Mouse (Mus musculus) midbrain, embryonic 13.5 days (tissue): ENCODE measurements around the gene Cyth2. TPM values are rescaled to one million over a fixed set of nuclear protein-coding genes. Genes with fewer than 3 reads are reported as not detected.

Experiments used
- ATAC-seq: fragments of 200-750 bp; cut with Nextera tagmentation; 2 replicates; pipeline ENCODE4 v1.8.0; 2017; ENCODE audit warnings: mild to moderate bottlenecking, moderate TSS enrichment, moderate library complexity
- H3K27ac ChIP-seq: fragments of 300-500 bp; sonication (generic); 2 replicates; pipeline ENCODE4 v1.5.1; 2015; ENCODE audit warnings: inconsistent platforms, mild to moderate bottlenecking, moderate library complexity
- H3K27me3 ChIP-seq: fragments of 300-500 bp; sonication (generic); 2 replicates; pipeline ENCODE4 v1.6.1; 2015; ENCODE audit warnings: mild to moderate bottlenecking, inconsistent platforms
- H3K36me3 ChIP-seq: fragments of 300-500 bp; sonication (generic); 2 replicates; pipeline ENCODE4 v1.6.1; 2015; ENCODE audit warnings: mild to moderate bottlenecking, inconsistent platforms
- H3K4me1 ChIP-seq: fragments of 300-500 bp; sonication (generic); replicated peaks from 2 replicates; pipeline ENCODE4 v1.6.1; 2015; ENCODE audit warnings: inconsistent platforms
- H3K4me2 ChIP-seq: fragments of 300-500 bp; sonication (generic); replicated peaks from 2 replicates; pipeline ENCODE4 v1.6.1; 2015; ENCODE audit warnings: moderate library complexity, mild to moderate bottlenecking, inconsistent platforms
- H3K4me3 ChIP-seq: fragments of 300-500 bp; sonication (generic); replicated peaks from 2 replicates; pipeline ENCODE4 v1.5.1; 2015; ENCODE audit warnings: mild to moderate bottlenecking, inconsistent platforms
- H3K9ac ChIP-seq: fragments of 300-500 bp; sonication (generic); replicated peaks from 2 replicates; pipeline ENCODE4 v1.6.1; 2015; ENCODE audit warnings: mild to moderate bottlenecking, inconsistent platforms
- H3K9me3 ChIP-seq: fragments of 300-500 bp; sonication (generic); 2 replicates; pipeline ENCODE4 v1.6.1; 2016; ENCODE audit warnings: mild to moderate bottlenecking, inconsistent platforms
- WGBS: fragments of 180-500 bp; shearing (Covaris S2); methylation state at CpG from one replicate; pipeline ENCODE4 v1.1.7; 2015; 5-methylcytosine and 5-hydroxymethylcytosine counted together
- polyA plus RNA-seq: library from polyadenylated mRNA; unstranded; fragments of >200 nt; fragmentation: Nextera tagmentation; extraction: Ambion mirVana; gene quantifications from 2 replicates; pipeline ENCODE4 v1.2.1, GENCODE M21; 2015

The Cyth2 gene
- polyA plus RNA-seq, 1 experiment from 2014 or later, result 362 TPM

DNA sequence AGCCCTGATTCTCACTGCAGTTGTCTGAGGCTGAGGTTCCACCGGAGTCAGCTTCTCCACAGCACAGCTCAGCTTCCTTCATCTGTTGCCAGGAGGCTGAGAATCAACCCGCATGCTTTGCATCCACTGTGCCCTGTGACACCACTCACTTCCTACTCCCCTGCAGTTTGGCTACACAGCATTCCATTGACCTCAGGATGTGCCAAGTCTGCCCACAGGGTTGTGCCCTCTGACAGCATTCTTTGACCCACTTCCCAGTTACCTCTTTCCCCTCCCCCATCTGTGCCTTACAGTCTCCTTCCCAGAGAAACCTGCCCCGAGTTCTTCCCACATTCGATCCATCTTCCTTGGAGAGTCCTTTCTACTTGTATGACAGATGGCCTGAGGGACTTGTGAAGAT is 32.1 kb downstream of the Cyth2 start:
- Histone ChIP-seq H3K4me2 (no peak overlapping the region), H3K4me1 (peaks cover 35% of the 10 kb centered on the region), H3K27ac (no peak overlapping the region), H3K27me3 (no peaks in the 10 kb centered on the region), H3K9me3 (no peaks in the 10 kb centered on the region), H3K4me3 (no peak overlapping the region), H3K9ac (no peak overlapping the region), H3K36me3 (peaks cover 3% of the 10 kb centered on the region)
- 79% methylated on average over 4 of the region's 4 CpGs for WGBS
- ATAC-seq, result no peak

DNA sequence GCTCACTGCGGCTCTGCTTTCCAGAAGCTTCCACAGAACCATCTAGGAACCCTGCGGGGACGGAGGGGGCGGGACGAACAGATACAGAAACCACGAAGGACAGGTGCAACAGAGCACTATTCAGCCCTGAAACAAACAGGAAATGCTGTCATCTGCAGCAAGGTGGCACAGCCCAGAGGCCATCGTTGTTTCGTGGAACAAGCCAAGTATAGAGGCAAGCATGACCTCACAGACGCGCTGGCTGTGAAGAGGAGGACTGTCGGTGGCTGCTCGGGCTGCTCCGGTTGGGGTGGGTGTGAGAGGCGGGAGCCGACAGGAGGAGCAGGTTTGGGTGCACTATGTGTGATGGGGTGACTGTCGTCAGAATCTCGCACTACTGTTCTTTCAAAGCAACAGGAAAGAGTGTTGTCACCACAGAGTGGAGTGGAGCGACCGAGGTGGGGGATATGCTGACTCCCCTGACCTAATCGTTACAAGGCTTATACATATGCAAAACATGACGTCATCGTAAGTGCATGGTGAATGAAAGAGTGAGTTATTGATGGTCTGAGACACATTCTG is 35.2 kb downstream of the Cyth2 start:
- Histone ChIP-seq H3K36me3 (no peaks in the 10 kb centered on the region), H3K27me3 (no peaks in the 10 kb centered on the region), H3K27ac (no peak overlapping the region), H3K4me3 (0 out of 2 replicates have a peak overlapping the region, but pooled peaks have one; percentile 1), H3K4me2 (peak overlapping the region; percentile 37), H3K9me3 (no peaks in the 10 kb centered on the region), H3K9ac (peak overlapping the region; percentile 1), H3K4me1 (peaks cover 15% of the 10 kb centered on the region)
- 23% methylated on average over 22 of the region's 22 CpGs for WGBS
- ATAC-seq, result no peak

DNA sequence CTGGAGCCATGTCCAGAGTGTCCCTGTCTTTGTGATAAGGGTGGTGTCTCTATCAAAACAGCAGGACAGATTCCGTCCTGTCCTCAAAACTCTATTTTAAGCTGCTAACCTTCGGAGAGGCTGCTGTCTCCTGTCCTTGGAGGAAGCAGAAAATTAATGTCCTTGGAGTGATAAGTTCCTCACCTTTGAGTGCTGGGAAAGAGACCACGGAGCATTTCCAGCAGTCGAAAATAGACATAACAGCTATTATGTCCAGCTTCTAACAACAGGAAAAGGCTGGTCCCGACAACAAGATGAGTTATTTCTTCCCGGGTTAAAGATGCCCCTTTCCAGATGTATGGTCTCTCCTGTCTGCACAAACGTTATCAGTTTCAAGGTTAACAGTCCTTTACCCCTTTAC is 39.1 kb downstream of the Cyth2 start:
- Histone ChIP-seq H3K27ac (no peak overlapping the region), H3K4me1 (peaks cover 8% of the 10 kb centered on the region; the same call in 1 of the 2 replicates), H3K9me3 (no peaks in the 10 kb centered on the region), H3K9ac (no peak overlapping the region), H3K4me3 (no peak overlapping the region), H3K27me3 (no peaks in the 10 kb centered on the region), H3K36me3 (no peaks in the 10 kb centered on the region), H3K4me2 (no peak overlapping the region)
- WGBS, result 79% methylated on average over 7 of the region's 7 CpGs
- no peak for ATAC-seq

DNA sequence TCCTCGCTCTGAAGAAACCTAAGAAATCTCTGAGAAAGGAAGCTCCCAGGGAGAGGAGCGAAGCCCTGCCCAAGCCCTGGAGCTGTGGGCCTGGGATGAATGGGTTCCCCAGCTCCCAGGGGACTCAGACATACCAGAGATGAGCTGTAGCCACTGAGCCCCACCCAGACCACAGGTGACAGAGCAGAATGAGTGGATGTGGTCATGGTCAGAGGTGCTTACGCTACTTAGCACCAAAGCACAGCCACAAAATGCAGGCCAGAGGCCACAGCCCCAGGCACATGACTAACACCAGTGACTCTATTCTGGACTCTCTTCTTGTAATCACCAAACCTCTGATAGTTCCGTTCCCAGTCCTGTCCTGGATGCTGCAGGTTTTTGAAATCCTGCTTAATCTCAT is 43.3 kb downstream of the Cyth2 start:
- Histone ChIP-seq H3K9me3 (no peaks in the 10 kb centered on the region), H3K4me1 (no peaks in the 10 kb centered on the region), H3K27me3 (no peaks in the 10 kb centered on the region), H3K4me2 (no peak overlapping the region), H3K9ac (no peak overlapping the region), H3K4me3 (no peak overlapping the region), H3K36me3 (no peaks in the 10 kb centered on the region), H3K27ac (no peak overlapping the region)
- no peak for ATAC-seq
- 60% methylated on average over 4 of the region's 4 CpGs for WGBS

DNA sequence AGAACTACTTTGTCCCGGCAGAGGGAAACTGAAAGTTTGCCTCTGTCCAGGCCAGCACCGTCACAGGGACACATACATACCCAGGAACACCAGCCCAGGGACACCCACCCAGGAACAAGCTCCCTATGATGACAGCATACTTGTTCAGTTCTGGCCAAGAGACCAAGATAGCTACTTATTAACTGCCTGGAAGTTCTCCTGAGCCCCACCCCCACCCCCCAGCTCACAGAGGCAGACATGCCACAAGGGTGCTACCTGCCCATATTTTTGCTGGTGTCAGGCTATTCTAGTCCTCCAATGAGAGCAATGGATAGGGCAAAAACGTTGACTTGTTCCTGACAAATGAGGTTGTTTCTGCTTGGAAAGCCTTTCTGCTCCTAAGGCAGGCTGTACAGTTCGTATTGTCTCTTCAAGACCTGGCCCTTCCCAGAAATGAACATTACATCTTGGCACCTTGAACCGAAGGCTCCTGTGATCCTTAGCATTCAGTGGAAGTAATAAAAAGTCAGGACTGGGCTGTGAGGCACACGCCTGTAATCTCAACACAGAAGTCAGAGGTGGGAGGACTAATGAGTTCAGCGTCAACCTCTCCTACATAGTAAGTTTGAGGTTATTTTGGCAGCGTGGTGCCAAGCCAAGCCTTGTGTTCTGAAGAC is 43.8 kb downstream of the Cyth2 start:
- H3K4me1 ChIP-seq, result no peaks in the 10 kb centered on the region
- H3K9me3 ChIP-seq, result no peaks in the 10 kb centered on the region
- WGBS, result 76% methylated on average over 8 of the region's 8 CpGs
- H3K4me3 ChIP-seq, result no peak overlapping the region
- no peaks in the 10 kb centered on the region for H3K36me3 ChIP-seq
- no peak for ATAC-seq
- no peak overlapping the region for H3K27ac ChIP-seq
- H3K4me2 ChIP-seq, result no peak overlapping the region
- no peak overlapping the region for H3K9ac ChIP-seq
- no peaks in the 10 kb centered on the region for H3K27me3 ChIP-seq

DNA sequence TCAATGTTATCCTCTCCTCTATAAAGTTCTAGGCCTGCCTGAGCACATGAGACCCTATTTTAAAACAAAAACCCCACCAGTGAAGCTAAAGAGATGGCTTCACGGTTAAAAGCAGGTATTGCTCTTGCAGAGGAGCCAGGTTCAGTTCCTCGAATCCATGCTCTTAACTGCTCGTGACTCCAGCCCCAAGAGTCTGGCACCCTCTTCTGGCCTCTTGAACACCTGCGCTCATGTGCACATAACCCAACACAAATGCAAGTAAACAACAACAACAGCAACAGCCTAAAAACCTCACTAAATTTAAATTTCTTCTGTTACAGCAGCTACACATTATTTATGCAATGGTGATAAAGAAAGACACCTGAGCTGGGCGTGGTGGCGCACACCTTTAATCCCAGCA is 46.9 kb downstream of the Cyth2 start:
- Histone ChIP-seq H3K9me3 (no peaks in the 10 kb centered on the region), H3K4me3 (no peak overlapping the region), H3K4me2 (no peak overlapping the region), H3K36me3 (no peaks in the 10 kb centered on the region), H3K27me3 (no peaks in the 10 kb centered on the region), H3K4me1 (no peaks in the 10 kb centered on the region), H3K27ac (no peak overlapping the region), H3K9ac (no peak overlapping the region)
- ATAC-seq, result no peak
- WGBS, result 92% methylated on average over 6 of the region's 6 CpGs

DNA sequence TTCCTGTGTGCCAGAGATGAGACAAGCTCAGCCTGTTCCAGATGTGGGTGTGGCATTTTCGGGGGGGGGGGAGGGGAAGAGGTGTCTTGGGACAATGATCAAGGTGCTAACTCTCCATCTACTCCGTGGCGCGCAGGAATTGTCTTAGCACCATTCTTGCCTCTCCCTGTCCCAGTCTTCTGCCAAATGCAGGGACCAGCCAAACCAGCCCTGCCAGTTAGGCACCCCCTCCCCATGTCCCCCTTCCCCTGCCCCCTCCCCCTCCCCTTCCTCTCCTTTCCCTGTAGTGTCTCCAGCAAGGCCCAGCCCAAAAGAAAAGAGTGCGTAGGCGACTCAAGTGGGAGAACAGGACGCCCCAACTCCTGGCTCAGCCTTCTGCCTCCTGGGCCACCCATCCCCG is 47.6 kb downstream of the Cyth2 start:
- no peaks in the 10 kb centered on the region for H3K27me3 ChIP-seq
- H3K4me1 ChIP-seq, result no peaks in the 10 kb centered on the region
- H3K36me3 ChIP-seq, result no peaks in the 10 kb centered on the region
- no peak overlapping the region for H3K9ac ChIP-seq
- no peaks in the 10 kb centered on the region for H3K9me3 ChIP-seq
- H3K4me2 ChIP-seq, result no peak overlapping the region
- ATAC-seq, result no peak
- H3K4me3 ChIP-seq, result no peak overlapping the region
- H3K27ac ChIP-seq, result no peak overlapping the region
- WGBS, result 44% methylated on average over 7 of the region's 8 CpGs

DNA sequence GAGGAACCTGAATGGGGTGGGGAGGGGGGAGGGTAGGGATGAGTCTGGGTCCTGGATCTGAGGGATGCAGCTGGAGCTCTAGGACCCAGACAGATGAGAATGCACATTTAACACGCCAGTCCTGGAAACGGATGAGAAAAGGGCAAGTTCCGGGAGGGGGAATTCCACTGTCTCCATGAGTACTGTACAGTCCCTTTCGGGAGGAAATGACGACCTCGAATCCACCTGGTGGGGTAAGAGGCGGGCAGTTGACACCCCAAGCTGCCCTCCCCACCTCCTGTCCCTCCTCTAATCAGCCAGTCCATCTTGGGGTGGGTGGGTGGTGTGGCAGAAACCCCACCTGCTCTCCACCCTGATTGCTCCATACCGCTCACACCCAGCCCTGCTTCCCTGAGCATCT is 48.4 kb downstream of the Cyth2 start:
- no peaks in the 10 kb centered on the region for H3K27me3 ChIP-seq
- no peaks in the 10 kb centered on the region for H3K36me3 ChIP-seq
- no peak overlapping the region for H3K9ac ChIP-seq
- WGBS, result 65% methylated on average over 8 of the region's 8 CpGs
- H3K9me3 ChIP-seq, result no peaks in the 10 kb centered on the region
- H3K4me2 ChIP-seq, result no peak overlapping the region
- no peak for ATAC-seq
- no peaks in the 10 kb centered on the region for H3K4me1 ChIP-seq
- H3K27ac ChIP-seq, result no peak overlapping the region
- H3K4me3 ChIP-seq, result no peak overlapping the region

DNA sequence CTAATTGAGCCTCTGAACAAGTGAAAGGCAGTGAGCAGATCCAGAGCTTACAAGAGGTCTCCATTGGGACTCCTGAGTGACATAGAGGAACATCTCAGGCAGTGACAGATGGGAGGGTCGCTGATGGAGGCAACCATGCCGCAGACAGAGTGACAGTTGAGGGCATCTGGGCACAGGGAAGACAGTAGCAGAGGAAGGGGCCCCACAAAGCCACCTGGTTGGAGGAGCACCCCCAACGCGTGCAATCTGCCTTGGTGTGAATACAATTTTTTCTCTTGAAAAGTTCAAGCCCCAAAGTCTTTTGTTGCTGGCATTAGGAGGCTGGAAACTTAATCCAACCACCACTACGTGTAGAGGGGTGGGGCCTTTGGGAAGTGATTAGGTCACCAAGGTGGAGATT is 54.2 kb downstream of the Cyth2 start:
- 65% methylated on average over 5 of the region's 5 CpGs for WGBS
- Histone ChIP-seq H3K9ac (no peak overlapping the region), H3K27me3 (peaks cover 30% of the 10 kb centered on the region), H3K27ac (no peak overlapping the region), H3K4me3 (no peak overlapping the region), H3K9me3 (no peaks in the 10 kb centered on the region), H3K4me2 (no peak overlapping the region), H3K36me3 (no peaks in the 10 kb centered on the region), H3K4me1 (peaks cover 6% of the 10 kb centered on the region)
- no peak for ATAC-seq

DNA sequence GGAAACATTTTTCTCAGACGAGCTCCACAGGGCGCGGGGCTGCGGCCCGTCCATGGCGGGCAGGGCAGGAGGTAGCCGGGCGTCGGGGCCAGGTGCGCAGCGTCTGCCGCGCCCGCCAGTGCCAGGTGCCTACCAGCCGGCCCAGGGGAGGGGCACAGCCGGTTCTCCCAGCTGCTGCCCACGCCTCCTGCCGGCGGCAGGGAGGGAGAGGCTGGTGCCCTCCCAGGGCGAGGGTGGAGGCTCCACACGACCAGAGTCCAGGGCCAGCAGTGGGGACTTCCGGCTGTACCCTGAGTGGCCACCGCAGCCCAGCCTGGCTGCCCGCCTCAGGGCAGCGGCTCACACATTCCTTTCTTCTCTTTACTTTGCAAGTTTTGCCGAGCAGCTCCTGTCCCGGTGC is 55.0 kb downstream of the Cyth2 start:
- peaks cover 30% of the 10 kb centered on the region for H3K27me3 ChIP-seq
- peak overlapping the region; percentile 37 for H3K4me2 ChIP-seq
- no peak overlapping the region for H3K27ac ChIP-seq
- H3K36me3 ChIP-seq, result no peaks in the 10 kb centered on the region
- H3K9ac ChIP-seq, result peak overlapping the region; percentile 44; the same call in 1 of the 2 replicates
- peaks cover 6% of the 10 kb centered on the region for H3K4me1 ChIP-seq
- ATAC-seq, result no peak
- no peaks in the 10 kb centered on the region for H3K9me3 ChIP-seq
- H3K4me3 ChIP-seq, result 0 out of 2 replicates have a peak overlapping the region, but pooled peaks have one; percentile 1
- WGBS, result 17% methylated on average over 23 of the region's 27 CpGs
